13 mouse cellular contexts compared by ENCODE assay signal in genomic region chr10:5170425-5170824, GRCm38 (mm10).
DNase-seq lines count a peak whose midpoint lies in the region; ATAC-seq and TF ChIP-seq lines count a peak whose summit lies in the region.
"Had no signal": no experiment of that assay in that cellular context is flagged by ENCODE, and none has a peak within 500 bp of the region (broad histone marks: within the 10 kb centered on the region; RNA-seq: fewer than 3 reads in every experiment).

No protein-coding gene starts in this region.

- H3K4me1 ChIP-seq in kidney, adult 2 months (ENCODE audit: control insufficient read depth, insufficient read depth, low read length): no peaks in the 10 kb centered on the region
- H3K4me1 ChIP-seq in bone marrow, adult 2 months (ENCODE audit: control insufficient read depth, insufficient read depth, low read length): no peaks in the 10 kb centered on the region
- H3K4me1 ChIP-seq: embryonic facial prominence, embryonic 12.5 days; forebrain, embryonic 12.5 days; kidney, embryonic 15.5 days; limb, embryonic 15.5 days had no signal

- no peak overlapping the region for H3K4me3 ChIP-seq in kidney, adult 2 months (ENCODE audit: insufficient read depth, low read depth, low read length)
- H3K4me3 ChIP-seq in bone marrow, adult 2 months (replicated peaks; ENCODE audit: control insufficient read depth, low read depth, low read length): no peak overlapping the region
- H3K4me3 ChIP-seq: embryonic facial prominence, embryonic 12.5 days; forebrain, embryonic 12.5 days; kidney, embryonic 15.5 days; limb, embryonic 15.5 days had no signal

- H3K27ac ChIP-seq in kidney, adult 2 months (ENCODE audit: insufficient read depth, low read depth, low read length): no peak overlapping the region
- no peak overlapping the region for H3K27ac ChIP-seq in bone marrow, adult 2 months (ENCODE audit: control insufficient read depth, insufficient read depth, low read depth, low read length, poor library complexity)
- H3K27ac ChIP-seq: embryonic facial prominence, embryonic 12.5 days; forebrain, embryonic 12.5 days; kidney, embryonic 15.5 days; limb, embryonic 15.5 days had no signal

- H3K27me3 ChIP-seq in kidney, adult 2 months (replicated peaks; ENCODE audit: control insufficient read depth, insufficient read depth, low read length): no peaks in the 10 kb centered on the region
- H3K27me3 ChIP-seq: embryonic facial prominence, embryonic 12.5 days; forebrain, embryonic 12.5 days; kidney, embryonic 15.5 days; limb, embryonic 15.5 days had no signal

- no peaks in the 10 kb centered on the region for H3K36me3 ChIP-seq in kidney, adult 2 months (ENCODE audit: control insufficient read depth, insufficient read depth, low read length)
- H3K36me3 ChIP-seq: forebrain, embryonic 12.5 days had no signal

- peak; percentile 35; the same call in 1 of the 2 replicates for TF ChIP-seq CTCF in kidney, adult 2 months (conservative IDR thresholded peaks at IDR 0.05; ENCODE audit: insufficient read depth, insufficient read length, low read depth, low read length)
- peak; percentile 41; the same call in 1 of the 2 replicates for TF ChIP-seq CTCF in bone marrow, adult 2 months (IDR thresholded peaks at IDR 0.05; ENCODE audit: control insufficient read depth, insufficient read depth, low read length)

- 73% methylated on average over 1 of the region's 1 CpGs for WGBS in kidney, adult 2 months
- WGBS in bone marrow, adult 2 months: 79% methylated on average over 1 of the region's 1 CpGs

- no peak for DNase-seq in kidney, adult 2 months
- DNase-seq in kidney, adult 8-10 months: no peak
- peak; percentile 16 for DNase-seq in 3T3-L1 (ENCODE audit: low read depth, low spot score)
- peak; percentile 28 for DNase-seq in A20 (ENCODE audit: low read depth, low spot score)
- DNase-seq in urinary bladder, postnatal 25 days (ENCODE audit: low spot score): no peak
- DNase-seq: cerebellum, adult 9-11 months; gastrocnemius, postnatal 36 days had no signal

- TF ChIP-seq POLR2A in kidney, adult 2 months (IDR thresholded peaks at IDR 0.05; ENCODE audit: low read depth, low read length): no peak
- no peak for TF ChIP-seq POLR2A in bone marrow, adult 2 months (IDR thresholded peaks at IDR 0.05; ENCODE audit: borderline replicate concordance, control insufficient read depth, low read depth, low read length)

- no peak for ATAC-seq in monocyte, adult 5-6 weeks (replicated peaks; ENCODE audit: insufficient number of reproducible peaks, low FRiP score, low TSS enrichment, poor library complexity, severe bottlenecking)

Comparison
In these comparisons a context has a peak if more than half of its experiments do, and no peak if none do; other contexts are left out.
1. DNase-seq: peak in 3T3-L1 (single experiment) and A20 (single experiment); none in kidney, adult 2 months (single experiment), kidney, adult 8-10 months (0 of 2) and urinary bladder, postnatal 25 days (single experiment).